Mouse (Mus musculus): ENCODE measurements at regions not wholly inside any gene's neighbourhood (a gene's known extent, or its start where the extent isn't known, plus 50 kb on each side); places are given as distances from the start of the nearest gene placed in this dataset.
A peak's percentile ranks its signal among the peaks of the same experiment; 100 is the strongest.

GRCm38 (mm10) chr1:73793256-73793655 lies 331.0 kb downstream of the Tns1 start:
- no peak for ATAC-seq (ENCODE audit: insufficient number of reproducible peaks, low FRiP score, low TSS enrichment, low read depth)
- H3K9ac ChIP-seq (ENCODE audit: low read length), result no peak overlapping the region
- no peak overlapping the region for H3K27ac ChIP-seq (replicated peaks; ENCODE audit: low read depth, low read length)
- H3K9me3 ChIP-seq (ENCODE audit: control insufficient read depth, low read length), result no peaks in the 10 kb centered on the region
- no peaks in the 10 kb centered on the region for H3K4me1 ChIP-seq (ENCODE audit: control insufficient read depth, insufficient read depth, low read length)
- DNase-seq (ENCODE audit: low spot score), result no peak
- H3K36me3 ChIP-seq (ENCODE audit: control insufficient read depth, insufficient read depth, low read length), result no peaks in the 10 kb centered on the region
- 84% methylated on average over 3 of the region's 3 CpGs for WGBS
- H3K4me2 ChIP-seq (ENCODE audit: low read depth, severe bottlenecking), result no peak overlapping the region
- H3K4me3 ChIP-seq (ENCODE audit: low read depth, low read length), result no peak overlapping the region
- no peaks in the 10 kb centered on the region for H3K27me3 ChIP-seq (ENCODE audit: control insufficient read depth, insufficient read depth, low read length)

GRCm38 (mm10) chr1:73792311-73792710 lies 331.9 kb downstream of the Tns1 start:
- H3K36me3 ChIP-seq (ENCODE audit: control insufficient read depth, insufficient read depth, low read length), result no peaks in the 10 kb centered on the region
- no peak overlapping the region for H3K4me3 ChIP-seq (ENCODE audit: low read depth, low read length)
- no peak overlapping the region for H3K27ac ChIP-seq (replicated peaks; ENCODE audit: low read depth, low read length)
- no peak overlapping the region for H3K9ac ChIP-seq (ENCODE audit: low read length)
- no peaks in the 10 kb centered on the region for H3K9me3 ChIP-seq (ENCODE audit: control insufficient read depth, low read length)
- H3K4me2 ChIP-seq (ENCODE audit: low read depth, severe bottlenecking), result no peak overlapping the region
- no peaks in the 10 kb centered on the region for H3K27me3 ChIP-seq (ENCODE audit: control insufficient read depth, insufficient read depth, low read length)
- H3K4me1 ChIP-seq (ENCODE audit: control insufficient read depth, insufficient read depth, low read length), result no peaks in the 10 kb centered on the region
- WGBS, result 90% methylated on average over 5 of the region's 5 CpGs
- DNase-seq (ENCODE audit: low spot score) (no peak), ATAC-seq (ENCODE audit: insufficient number of reproducible peaks, low FRiP score, low TSS enrichment, low read depth) (no peak)

GRCm38 (mm10) chr1:73787666-73788065 lies 336.6 kb downstream of the Tns1 start:
- H3K4me3 ChIP-seq (ENCODE audit: low read depth, low read length), result no peak overlapping the region
- DNase-seq (ENCODE audit: low spot score) (no peak), ATAC-seq (ENCODE audit: insufficient number of reproducible peaks, low FRiP score, low TSS enrichment, low read depth) (no peak)
- H3K27me3 ChIP-seq (ENCODE audit: control insufficient read depth, insufficient read depth, low read length), result no peaks in the 10 kb centered on the region
- H3K4me1 ChIP-seq (ENCODE audit: control insufficient read depth, insufficient read depth, low read length), result no peaks in the 10 kb centered on the region
- H3K4me2 ChIP-seq (ENCODE audit: low read depth, severe bottlenecking), result no peak overlapping the region
- 67% methylated on average over 2 of the region's 2 CpGs for WGBS
- no peaks in the 10 kb centered on the region for H3K9me3 ChIP-seq (ENCODE audit: control insufficient read depth, low read length)
- no peak overlapping the region for H3K9ac ChIP-seq (ENCODE audit: low read length)
- no peak overlapping the region for H3K27ac ChIP-seq (replicated peaks; ENCODE audit: low read depth, low read length)
- H3K36me3 ChIP-seq (ENCODE audit: control insufficient read depth, insufficient read depth, low read length), result no peaks in the 10 kb centered on the region

- Histone ChIP-seq H3K4me1 (ENCODE audit: control insufficient read depth, insufficient read depth, low read length) (no peaks in the 10 kb centered on the region), H3K9me3 (ENCODE audit: control insufficient read depth, low read length) (no peaks in the 10 kb centered on the region), H3K9ac (ENCODE audit: low read length) (no peak overlapping the region), H3K27me3 (ENCODE audit: control insufficient read depth, insufficient read depth, low read length) (no peaks in the 10 kb centered on the region), H3K27ac (replicated peaks; ENCODE audit: low read depth, low read length) (no peak overlapping the region), H3K36me3 (ENCODE audit: control insufficient read depth, insufficient read depth, low read length) (no peaks in the 10 kb centered on the region), H3K4me3 (ENCODE audit: low read depth, low read length) (no peak overlapping the region), H3K4me2 (ENCODE audit: low read depth, severe bottlenecking) (no peak overlapping the region)
- DNase-seq (ENCODE audit: low spot score) (no peak), ATAC-seq (ENCODE audit: insufficient number of reproducible peaks, low FRiP score, low TSS enrichment, low read depth) (no peak)
- WGBS, result 88% methylated on average over 7 of the region's 7 CpGs
Observed at GRCm38 (mm10) chr1:73787224-73787623, 337.0 kb downstream of the Tns1 start.

DNA sequence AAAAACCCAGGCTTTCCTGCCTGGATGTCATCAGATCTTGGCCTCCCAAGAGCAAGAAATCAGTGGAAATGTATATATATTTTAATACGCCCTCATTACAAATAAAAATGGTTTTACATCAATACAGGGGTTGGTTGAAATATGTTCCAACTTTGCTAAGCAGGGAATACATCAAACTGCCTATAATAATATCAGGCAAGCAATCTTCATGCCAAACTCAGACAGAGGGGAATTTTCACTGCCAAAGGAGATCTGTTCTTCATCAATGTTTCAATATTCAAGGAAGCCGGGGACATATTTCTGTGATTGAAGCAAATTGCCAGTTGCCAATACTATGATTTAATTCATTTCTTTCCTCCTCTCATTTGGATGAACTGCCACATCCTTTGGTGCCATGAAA lies 340.9 kb downstream of the Tns1 start:
- DNase-seq (ENCODE audit: low spot score), result no peak
- Histone ChIP-seq H3K36me3 (ENCODE audit: control insufficient read depth, insufficient read depth, low read length) (no peaks in the 10 kb centered on the region), H3K4me1 (ENCODE audit: control insufficient read depth, insufficient read depth, low read length) (no peaks in the 10 kb centered on the region), H3K27ac (replicated peaks; ENCODE audit: low read depth, low read length) (no peak overlapping the region), H3K9me3 (ENCODE audit: control insufficient read depth, low read length) (no peaks in the 10 kb centered on the region), H3K4me3 (ENCODE audit: low read depth, low read length) (no peak overlapping the region), H3K27me3 (ENCODE audit: control insufficient read depth, insufficient read depth, low read length) (no peaks in the 10 kb centered on the region), H3K9ac (ENCODE audit: low read length) (no peak overlapping the region), H3K4me2 (ENCODE audit: low read depth, severe bottlenecking) (no peak overlapping the region)
- WGBS, result 84% methylated on average over 2 of the region's 2 CpGs
- no peak for ATAC-seq (ENCODE audit: insufficient number of reproducible peaks, low FRiP score, low TSS enrichment, low read depth)

DNA sequence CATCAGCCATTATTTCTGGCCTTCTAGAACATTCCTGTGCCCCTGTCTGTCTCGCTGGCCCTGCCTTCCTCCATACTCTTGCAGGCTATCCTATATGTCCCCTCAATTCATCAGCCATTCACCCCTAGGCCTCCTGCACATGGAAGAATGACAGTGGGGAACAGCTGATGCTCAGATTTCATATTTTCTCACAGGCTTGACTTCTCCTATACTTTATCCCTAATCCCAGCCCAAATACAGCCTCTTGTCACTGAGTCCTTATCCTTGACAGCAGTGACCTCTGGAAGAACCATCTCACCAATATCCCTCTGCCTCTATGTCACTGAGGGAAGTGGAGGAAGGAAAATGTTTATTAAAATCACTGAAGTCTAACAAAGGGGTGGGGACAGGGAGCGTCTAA lies 341.4 kb downstream of the Tns1 start:
- no peaks in the 10 kb centered on the region for H3K9me3 ChIP-seq (ENCODE audit: control insufficient read depth, low read length)
- H3K27ac ChIP-seq (replicated peaks; ENCODE audit: low read depth, low read length), result no peak overlapping the region
- H3K4me3 ChIP-seq (ENCODE audit: low read depth, low read length), result no peak overlapping the region
- no peak for ATAC-seq (ENCODE audit: insufficient number of reproducible peaks, low FRiP score, low TSS enrichment, low read depth)
- H3K4me1 ChIP-seq (ENCODE audit: control insufficient read depth, insufficient read depth, low read length), result no peaks in the 10 kb centered on the region
- WGBS, result 89% methylated on average over 2 of the region's 2 CpGs
- H3K27me3 ChIP-seq (ENCODE audit: control insufficient read depth, insufficient read depth, low read length), result no peaks in the 10 kb centered on the region
- H3K4me2 ChIP-seq (ENCODE audit: low read depth, severe bottlenecking), result no peak overlapping the region
- DNase-seq (ENCODE audit: low spot score), result no peak
- H3K36me3 ChIP-seq (ENCODE audit: control insufficient read depth, insufficient read depth, low read length), result no peaks in the 10 kb centered on the region
- H3K9ac ChIP-seq (ENCODE audit: low read length), result no peak overlapping the region

DNA sequence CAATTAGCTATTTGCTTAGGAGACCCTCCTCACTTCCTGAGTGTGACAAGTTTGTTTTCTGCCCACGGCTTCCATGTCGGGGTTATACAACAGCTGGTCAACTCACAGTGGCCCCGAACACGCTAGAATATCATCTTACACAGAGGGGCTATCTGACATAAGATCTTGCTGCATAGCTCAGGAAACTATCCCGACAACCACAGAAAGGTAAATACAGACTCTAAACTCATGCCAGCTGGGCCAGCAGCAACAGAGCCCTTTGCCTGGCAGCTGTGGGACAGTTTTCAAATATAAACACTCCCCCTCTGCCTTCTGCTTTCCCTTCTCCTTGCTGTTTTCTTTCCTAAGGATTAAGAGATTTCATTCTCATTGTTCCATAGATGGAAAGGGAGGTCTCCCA lies 352.5 kb downstream of the Tns1 start:
- Histone ChIP-seq H3K27me3 (ENCODE audit: control insufficient read depth, insufficient read depth, low read length) (no peaks in the 10 kb centered on the region), H3K4me2 (ENCODE audit: low read depth, severe bottlenecking) (no peak overlapping the region), H3K9me3 (ENCODE audit: control insufficient read depth, low read length) (no peaks in the 10 kb centered on the region), H3K27ac (replicated peaks; ENCODE audit: low read depth, low read length) (no peak overlapping the region), H3K36me3 (ENCODE audit: control insufficient read depth, insufficient read depth, low read length) (no peaks in the 10 kb centered on the region), H3K4me1 (ENCODE audit: control insufficient read depth, insufficient read depth, low read length) (no peaks in the 10 kb centered on the region), H3K4me3 (ENCODE audit: low read depth, low read length) (no peak overlapping the region), H3K9ac (ENCODE audit: low read length) (no peak overlapping the region)
- DNase-seq (ENCODE audit: low spot score) (no peak), ATAC-seq (ENCODE audit: insufficient number of reproducible peaks, low FRiP score, low TSS enrichment, low read depth) (no peak)
- WGBS, result 57% methylated on average over 5 of the region's 5 CpGs

GRCm38 (mm10) chr1:73770631-73771030 lies 353.6 kb downstream of the Tns1 start:
- Histone ChIP-seq H3K27ac (replicated peaks; ENCODE audit: low read depth, low read length) (no peak overlapping the region), H3K4me1 (ENCODE audit: control insufficient read depth, insufficient read depth, low read length) (no peaks in the 10 kb centered on the region), H3K9ac (ENCODE audit: low read length) (no peak overlapping the region), H3K27me3 (ENCODE audit: control insufficient read depth, insufficient read depth, low read length) (no peaks in the 10 kb centered on the region), H3K4me3 (ENCODE audit: low read depth, low read length) (no peak overlapping the region), H3K9me3 (ENCODE audit: control insufficient read depth, low read length) (no peaks in the 10 kb centered on the region), H3K4me2 (ENCODE audit: low read depth, severe bottlenecking) (no peak overlapping the region), H3K36me3 (ENCODE audit: control insufficient read depth, insufficient read depth, low read length) (no peaks in the 10 kb centered on the region)
- no peak for DNase-seq (ENCODE audit: low spot score)
- no peak for ATAC-seq (ENCODE audit: insufficient number of reproducible peaks, low FRiP score, low TSS enrichment, low read depth)
- WGBS, result 90% methylated on average over 5 of the region's 5 CpGs

DNA sequence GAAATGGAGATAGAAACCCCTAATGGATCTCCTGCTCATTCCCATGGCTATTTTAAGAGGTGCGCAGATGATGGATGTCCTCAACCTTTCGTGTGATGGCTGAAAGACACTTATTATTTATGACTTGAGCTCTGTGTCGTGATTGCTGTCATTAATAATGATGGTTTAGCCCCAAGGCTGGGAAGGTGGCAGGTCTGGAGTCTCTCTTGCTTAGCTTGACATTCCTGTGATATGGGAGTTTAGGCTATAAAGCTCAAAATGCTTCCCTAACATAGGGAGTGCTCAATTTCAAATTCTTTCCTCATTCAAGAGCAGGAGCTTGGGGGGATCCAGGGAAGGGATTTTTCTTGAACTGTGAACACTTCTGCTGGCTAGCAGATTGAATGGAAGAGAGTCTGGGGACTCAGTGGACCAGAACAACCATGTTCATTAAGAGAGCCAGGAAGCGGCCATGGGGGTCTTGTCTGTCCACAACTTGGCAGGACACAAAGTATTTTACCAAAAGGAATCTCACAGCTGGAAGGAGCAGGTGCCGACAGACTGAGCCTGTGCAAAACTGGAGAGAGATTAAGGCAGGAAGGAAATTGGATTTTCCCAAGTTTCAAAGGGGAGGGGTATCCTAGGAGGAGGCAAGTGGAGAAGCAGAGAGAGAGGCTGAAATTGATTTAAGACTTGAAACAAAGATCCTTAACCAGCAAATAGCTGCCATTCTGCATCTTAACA lies 359.5 kb downstream of the Tns1 start:
- H3K36me3 ChIP-seq (ENCODE audit: control insufficient read depth, insufficient read depth, low read length), result no peaks in the 10 kb centered on the region
- no peak overlapping the region; the same call in 1 of the 2 replicates for H3K4me2 ChIP-seq (ENCODE audit: low read depth, severe bottlenecking)
- H3K4me3 ChIP-seq (ENCODE audit: low read depth, low read length), result no peak overlapping the region
- no peak overlapping the region for H3K9ac ChIP-seq (ENCODE audit: low read length)
- no peaks in the 10 kb centered on the region for H3K9me3 ChIP-seq (ENCODE audit: control insufficient read depth, low read length)
- DNase-seq (ENCODE audit: low spot score), result peak; percentile 49
- 0 out of 2 replicates have a peak, but pooled peaks cover 7% of the 10 kb centered on the region for H3K4me1 ChIP-seq (ENCODE audit: control insufficient read depth, insufficient read depth, low read length)
- peak overlapping the region; percentile 56; the same call in 1 of the 2 replicates for H3K27ac ChIP-seq (replicated peaks; ENCODE audit: low read depth, low read length)
- 30% methylated on average over 5 of the region's 5 CpGs for WGBS
- ATAC-seq (ENCODE audit: insufficient number of reproducible peaks, low FRiP score, low TSS enrichment, low read depth), result 0 out of 2 replicates have a peak, but pooled peaks have one; percentile 47
- H3K27me3 ChIP-seq (ENCODE audit: control insufficient read depth, insufficient read depth, low read length), result no peaks in the 10 kb centered on the region

All from limb, embryonic 11.5 days (tissue).